Mouse (Mus musculus) heart, embryonic 15.5 days (tissue): ENCODE measurements around the gene Crxos. TPM values are rescaled to one million over a fixed set of nuclear protein-coding genes. Genes with fewer than 3 reads are reported as not detected.

Source experiments
- ATAC-seq: fragments of 200-750 bp; cut with Nextera tagmentation; replicated peaks from 2 replicates; pipeline ENCODE4 v1.8.0; 2017; ENCODE audit warnings: low read depth, moderate TSS enrichment; ENCODE audit not compliant: insufficient number of reproducible peaks, insufficient read depth, low FRiP score
- H3K27ac ChIP-seq: fragments of 300-500 bp; sonication (generic); 2 replicates; pipeline ENCODE4 v1.5.1; 2015; ENCODE audit warnings: mild to moderate bottlenecking, inconsistent platforms
- H3K27me3 ChIP-seq: fragments of 300-500 bp; sonication (generic); 2 replicates; pipeline ENCODE4 v1.6.1; 2015; ENCODE audit warnings: inconsistent platforms
- H3K36me3 ChIP-seq: fragments of 300-500 bp; sonication (generic); 2 replicates; pipeline ENCODE4 v1.6.1; 2015; ENCODE audit warnings: mild to moderate bottlenecking, inconsistent platforms
- H3K4me1 ChIP-seq: fragments of 300-500 bp; sonication (generic); replicated peaks from 2 replicates; pipeline ENCODE4 v1.6.1; 2015; ENCODE audit warnings: inconsistent platforms
- H3K4me2 ChIP-seq: fragments of 300-500 bp; sonication (generic); 2 replicates; pipeline ENCODE4 v1.6.1; 2015; ENCODE audit warnings: inconsistent platforms, mild to moderate bottlenecking, moderate library complexity
- H3K4me3 ChIP-seq: fragments of 300-500 bp; sonication (generic); 2 replicates; pipeline ENCODE4 v1.5.1; 2015; ENCODE audit warnings: mild to moderate bottlenecking, inconsistent platforms
- H3K9ac ChIP-seq: fragments of 300-500 bp; sonication (generic); 2 replicates; pipeline ENCODE4 v1.6.1; 2015; ENCODE audit warnings: mild to moderate bottlenecking, inconsistent platforms
- H3K9me3 ChIP-seq: fragments of 300-500 bp; sonication (generic); replicated peaks from 2 replicates; pipeline ENCODE4 v1.6.1; 2016; ENCODE audit warnings: inconsistent platforms
- WGBS: fragments of 180-500 bp; shearing (Covaris S2); methylation state at CpG from one replicate; pipeline ENCODE4 v1.1.7; 2015; ENCODE audit warnings: mixed read lengths; 5-methylcytosine and 5-hydroxymethylcytosine counted together
- polyA plus RNA-seq: library from polyadenylated mRNA; unstranded; fragments of >200 nt; fragmentation: Nextera tagmentation; extraction: Ambion mirVana; gene quantifications from 2 replicates; pipeline ENCODE4 v1.2.1, GENCODE M21; 2015

Gene Crxos
- polyA plus RNA-seq, 1 experiment from 2014 or later, result not detected

DNA sequence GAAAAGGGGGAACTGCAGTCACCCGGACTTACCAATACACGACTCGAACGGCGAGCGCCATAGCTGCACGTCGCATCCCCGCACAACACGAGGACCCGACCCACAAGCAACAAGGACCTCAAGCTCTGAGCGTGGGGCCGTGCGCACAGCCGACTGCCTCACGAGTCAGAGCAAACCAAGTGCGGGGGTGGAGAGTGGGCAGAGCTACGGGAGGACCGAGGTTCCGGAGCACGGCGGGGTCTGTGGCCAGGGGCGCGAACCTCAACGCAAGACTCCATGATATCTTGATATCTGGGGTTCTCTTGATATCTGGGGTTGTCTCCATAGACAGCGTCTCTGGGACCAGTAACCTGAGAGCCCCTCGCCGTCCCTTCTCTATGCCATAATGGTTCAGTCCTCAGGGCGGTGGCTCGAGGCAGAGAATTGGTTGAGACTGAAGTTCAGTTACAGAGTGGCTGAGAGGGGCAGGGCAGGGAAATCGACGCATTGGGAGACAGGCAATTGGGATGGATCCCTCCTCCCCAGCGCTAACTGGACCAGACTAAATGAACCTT is 39.9 kb downstream of the Crxos start, which contains the start of gene Selenow:
Selenow (minus strand) TSS at position 183 of the 554 bp plus-strand sequence.
- peaks cover 27% of the 10 kb centered on the region for H3K4me1 ChIP-seq
- peak within 1 kb of the TSS; percentile 76 for H3K27ac ChIP-seq
- WGBS, result under 1% methylated on average over 33 of the region's 33 CpGs
- peak; percentile 95 for ATAC-seq
- peaks cover 23% of the 10 kb centered on the region for H3K36me3 ChIP-seq
- H3K4me3 ChIP-seq, result peak within 1 kb of the TSS; percentile 75
- H3K27me3 ChIP-seq, result no peaks in the 10 kb centered on the region
- H3K4me2 ChIP-seq, result peak within 1 kb of the TSS; percentile 76
- H3K9me3 ChIP-seq, result no peaks in the 10 kb centered on the region
- H3K9ac ChIP-seq, result peak within 1 kb of the TSS; percentile 70

DNA sequence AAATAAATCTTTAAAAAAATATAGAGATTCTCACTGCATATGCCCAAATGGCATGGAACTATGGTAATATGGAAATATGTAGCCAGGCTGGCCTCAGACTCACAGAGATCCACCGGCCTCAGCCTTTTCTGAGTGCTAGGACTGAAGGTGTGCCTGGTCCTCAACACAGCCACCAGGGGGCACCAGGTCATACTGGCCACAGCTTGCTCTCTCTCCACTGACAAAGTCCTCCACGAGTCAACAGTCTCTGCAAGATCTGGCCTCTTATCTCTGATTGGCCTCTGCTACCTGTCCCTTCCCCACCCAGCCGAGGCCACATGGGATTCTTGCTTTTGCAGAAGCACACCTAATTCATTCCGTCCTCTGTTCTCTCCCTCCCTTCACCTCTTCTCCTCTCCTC is 47.5 kb downstream of the Crxos start:
- no peak overlapping the region for H3K27ac ChIP-seq
- H3K27me3 ChIP-seq, result no peaks in the 10 kb centered on the region
- 25% methylated on average over 4 of the region's 4 CpGs for WGBS
- no peaks in the 10 kb centered on the region for H3K9me3 ChIP-seq
- no peak overlapping the region for H3K4me3 ChIP-seq
- no peaks in the 10 kb centered on the region for H3K36me3 ChIP-seq
- ATAC-seq, result no peak; the same call in 1 of the 2 replicates
- no peak overlapping the region for H3K4me2 ChIP-seq
- H3K4me1 ChIP-seq, result peaks cover 15% of the 10 kb centered on the region
- no peak overlapping the region for H3K9ac ChIP-seq

DNA sequence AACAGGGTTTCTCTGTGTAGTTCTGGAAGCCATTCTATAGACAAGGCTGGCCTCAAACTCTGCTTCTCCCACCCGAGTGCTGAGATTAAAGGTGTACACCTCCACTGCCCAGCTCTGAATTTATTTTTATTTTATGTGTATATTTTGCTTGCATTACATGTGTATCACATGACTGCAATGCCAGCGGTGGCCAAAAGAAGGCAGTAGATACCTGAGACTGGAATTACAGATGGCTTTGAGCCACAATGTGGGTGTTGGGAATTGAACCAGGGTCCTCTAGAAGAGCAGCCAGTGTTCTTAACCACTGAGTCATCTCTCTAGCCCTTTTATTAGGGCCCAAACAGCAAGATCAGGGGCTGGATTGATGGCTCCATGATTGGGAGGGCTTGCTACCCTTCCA is 48.1 kb downstream of the Crxos start:
- H3K27me3 ChIP-seq, result no peaks in the 10 kb centered on the region
- no peaks in the 10 kb centered on the region for H3K9me3 ChIP-seq
- H3K9ac ChIP-seq, result no peak overlapping the region
- no peak overlapping the region for H3K4me3 ChIP-seq
- H3K27ac ChIP-seq, result no peak overlapping the region
- no peak overlapping the region for H3K4me2 ChIP-seq
- H3K36me3 ChIP-seq, result peaks cover 2% of the 10 kb centered on the region; the same call in 1 of the 2 replicates
- no peak for ATAC-seq
- 63% methylated on average over 2 of the region's 2 CpGs for WGBS
- peaks cover 15% of the 10 kb centered on the region for H3K4me1 ChIP-seq

GRCm38 (mm10) chr7:15931635-15932034 is 49.2 kb downstream of the Crxos start:
- ATAC-seq, result no peak
- peaks cover 15% of the 10 kb centered on the region for H3K4me1 ChIP-seq
- H3K9me3 ChIP-seq, result no peaks in the 10 kb centered on the region
- H3K36me3 ChIP-seq, result peaks cover 13% of the 10 kb centered on the region
- H3K4me2 ChIP-seq, result peak overlapping the region; percentile 34
- H3K9ac ChIP-seq, result no peak overlapping the region
- 33% methylated on average over 3 of the region's 3 CpGs for WGBS
- no peaks in the 10 kb centered on the region for H3K27me3 ChIP-seq
- no peak overlapping the region for H3K4me3 ChIP-seq
- H3K27ac ChIP-seq, result peak overlapping the region; percentile 74

- peak; percentile 60 for ATAC-seq
- Histone ChIP-seq H3K4me3 (no peak overlapping the region), H3K4me2 (no peak overlapping the region), H3K9ac (no peak overlapping the region), H3K27ac (peak overlapping the region; percentile 80), H3K36me3 (peaks cover 33% of the 10 kb centered on the region), H3K4me1 (peaks cover 15% of the 10 kb centered on the region), H3K27me3 (no peaks in the 10 kb centered on the region), H3K9me3 (no peaks in the 10 kb centered on the region)
- 44% methylated on average over 16 of the region's 16 CpGs for WGBS
Measured at GRCm38 (mm10) chr7:15933437-15934359, 51.3 kb downstream of the Crxos start.

DNA sequence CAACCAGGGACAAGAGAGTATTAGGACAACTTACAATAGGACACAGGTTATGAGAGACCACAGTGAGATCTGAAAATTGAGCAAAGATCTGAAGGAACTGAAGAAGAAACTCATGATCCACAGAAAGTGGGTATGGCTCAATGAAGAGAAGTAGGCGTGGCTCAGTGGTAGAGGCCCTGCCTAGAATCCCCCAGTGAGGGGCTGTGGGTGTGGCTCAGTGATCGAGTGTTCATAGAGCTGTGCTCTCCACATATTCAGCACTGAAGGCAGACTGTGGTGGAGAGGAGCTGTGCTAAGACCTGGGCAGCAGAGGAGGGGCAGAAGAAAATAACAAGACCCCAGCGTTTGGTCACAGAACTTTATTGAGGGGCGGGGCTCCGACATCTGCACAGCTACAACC is 55.1 kb downstream of the Crxos start:
- H3K27me3 ChIP-seq, result no peaks in the 10 kb centered on the region
- no peak for ATAC-seq
- H3K9ac ChIP-seq, result no peak overlapping the region
- no peak overlapping the region for H3K4me3 ChIP-seq
- H3K4me1 ChIP-seq, result peaks cover 7% of the 10 kb centered on the region; the same call in 1 of the 2 replicates
- H3K4me2 ChIP-seq, result no peak overlapping the region
- H3K27ac ChIP-seq, result no peak overlapping the region
- peaks cover 70% of the 10 kb centered on the region for H3K36me3 ChIP-seq
- 88% methylated on average over 5 of the region's 5 CpGs for WGBS
- H3K9me3 ChIP-seq, result no peaks in the 10 kb centered on the region

DNA sequence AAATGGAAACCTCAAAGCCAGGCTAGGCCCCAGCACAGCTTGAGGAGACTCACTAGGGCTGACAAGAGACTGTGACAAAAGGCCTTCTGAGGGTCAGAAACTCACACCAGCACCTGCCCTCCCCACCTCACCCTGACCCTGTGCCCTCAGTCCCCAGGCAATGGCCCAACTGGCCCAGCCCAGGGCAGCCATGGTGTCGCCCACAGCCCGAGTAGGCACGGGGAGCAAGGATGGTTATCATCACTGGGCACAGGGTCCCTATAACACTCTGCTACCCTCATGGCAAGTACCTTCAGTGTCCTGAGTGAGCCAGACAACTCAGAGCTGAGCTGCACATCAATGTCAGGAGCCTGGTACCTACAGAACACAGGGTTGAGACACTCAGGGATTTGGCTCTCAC is 56.2 kb downstream of the Crxos start:
- H3K36me3 ChIP-seq, result peaks cover 81% of the 10 kb centered on the region
- no peak for ATAC-seq
- 97% methylated on average over 3 of the region's 3 CpGs for WGBS

DNA sequence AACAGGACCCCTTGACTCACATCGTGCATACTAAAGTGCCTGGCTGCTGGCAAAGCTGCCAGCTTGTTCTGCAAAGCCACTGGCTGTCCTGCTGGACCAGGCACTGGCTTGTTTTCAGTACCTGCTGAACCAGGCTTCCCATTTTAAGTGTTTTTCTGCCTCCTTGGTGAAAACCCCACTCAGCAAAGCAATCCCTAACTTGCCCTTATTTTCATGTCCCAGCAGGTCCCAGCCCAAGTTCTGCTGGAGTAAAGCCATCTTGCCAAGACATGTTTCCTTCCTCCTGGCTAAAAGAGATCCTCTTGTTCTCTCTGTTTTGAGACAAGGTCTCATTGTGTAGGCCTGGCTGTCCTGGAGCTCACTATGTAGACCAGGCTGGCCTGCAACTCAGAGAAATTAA is 61.9 kb downstream of the Crxos start:
- peaks cover 25% of the 10 kb centered on the region for H3K4me1 ChIP-seq
- no peak overlapping the region for H3K27ac ChIP-seq
- H3K4me2 ChIP-seq, result peak overlapping the region; percentile 67; the same call in 1 of the 2 replicates
- no peaks in the 10 kb centered on the region for H3K27me3 ChIP-seq
- no peak for ATAC-seq
- H3K36me3 ChIP-seq, result peaks cover 52% of the 10 kb centered on the region
- no peak overlapping the region for H3K9ac ChIP-seq
- no peaks in the 10 kb centered on the region for H3K9me3 ChIP-seq
- 0 out of 2 replicates have a peak overlapping the region, but pooled peaks have one; percentile 85 for H3K4me3 ChIP-seq
- WGBS, result 90% methylated on average over 1 of the region's 1 CpGs

More for the DNA sequence above, 56.2 kb downstream of the Crxos start:
- Histone ChIP-seq H3K4me3 (no peak overlapping the region), H3K27ac (no peak overlapping the region), H3K4me2 (no peak overlapping the region), H3K9ac (no peak overlapping the region), H3K9me3 (no peaks in the 10 kb centered on the region), H3K4me1 (peaks cover 3% of the 10 kb centered on the region; the same call in 1 of the 2 replicates), H3K27me3 (no peaks in the 10 kb centered on the region)

GRCm38 (mm10) chr7:15945211-15945610 is 62.8 kb downstream of the Crxos start:
- Histone ChIP-seq H3K4me3 (peak overlapping the region; percentile 85), H3K4me2 (peak overlapping the region; percentile 67), H3K36me3 (peaks cover 52% of the 10 kb centered on the region), H3K27me3 (no peaks in the 10 kb centered on the region), H3K9ac (peak overlapping the region; percentile 84), H3K27ac (peak overlapping the region; percentile 98), H3K4me1 (peaks cover 27% of the 10 kb centered on the region), H3K9me3 (no peaks in the 10 kb centered on the region)
- ATAC-seq, result no peak
- 5% methylated on average over 8 of the region's 8 CpGs for WGBS

GRCm38 (mm10) chr7:15945721-15946536 is 63.5 kb downstream of the Crxos start, which contains the start of gene Nop53:
Nop53 (minus strand) TSS chr7:15946074.
- WGBS, result 2% methylated on average over 59 of the region's 59 CpGs
- peak within 1 kb of the TSS; percentile 67 for H3K4me2 ChIP-seq

More at GRCm38 (mm10) chr7:15945721-15946536, 63.5 kb downstream of the Crxos start, which contains the start of gene Nop53:
- Histone ChIP-seq H3K9me3 (no peaks in the 10 kb centered on the region), H3K4me1 (peaks cover 27% of the 10 kb centered on the region), H3K4me3 (peak within 1 kb of the TSS; percentile 85), H3K9ac (peak within 1 kb of the TSS; percentile 84), H3K27ac (peak within 1 kb of the TSS; percentile 98), H3K36me3 (peaks cover 53% of the 10 kb centered on the region), H3K27me3 (no peaks in the 10 kb centered on the region)
- peak; percentile 77 for ATAC-seq
